Mouse (Mus musculus) lung, postnatal 0 days (tissue): ENCODE results near the gene Myo1e.

Source experiments
- CTCF ChIP-seq: IDR thresholded peaks from 2 replicates; pipeline ENCODE4 v1.5.1; 2016; ENCODE audit warnings: antibody characterized with exemption, mild to moderate bottlenecking
- EP300 ChIP-seq: IDR thresholded peaks from 2 replicates; pipeline ENCODE4 v1.6.1; 2016; ENCODE audit warnings: antibody characterized with exemption, mild to moderate bottlenecking, control low read depth

- no peak for TF ChIP-seq CTCF
- no peak for TF ChIP-seq EP300
These were observed 159.7 kb downstream of the Myo1e start for GRCm38 (mm10) chr9:70366898-70367297.
